Mouse (Mus musculus) forebrain, postnatal 0 days (tissue): ENCODE results near the gene Kcnb1. TPM values are rescaled to one million over a fixed set of nuclear protein-coding genes. Genes with fewer than 3 reads are reported as not detected.

Experiments
- ATAC-seq: fragments of 200-750 bp; cut with Nextera tagmentation; 2 replicates; pipeline ENCODE4 v1.8.0; 2017; ENCODE audit warnings: mild to moderate bottlenecking, moderate library complexity
- DNase-seq: peaks from one replicate; pipeline ENCODE4 v3.0.0-alpha.2; 2015
- H3K27ac ChIP-seq: fragments of 300-500 bp; sonication (generic); 2 replicates; pipeline ENCODE4 v1.5.1; 2014; ENCODE audit warnings: low read depth, mild to moderate bottlenecking, antibody characterized with exemption, low read length, moderate library complexity, mixed read lengths
- H3K27me3 ChIP-seq: fragments of 300-500 bp; sonication (generic); 2 replicates; pipeline ENCODE4 v1.6.1; 2014; ENCODE audit warnings: mild to moderate bottlenecking, low read length, mixed read lengths; ENCODE audit not compliant: insufficient read depth
- H3K36me3 ChIP-seq: fragments of 300-500 bp; sonication (generic); 2 replicates; pipeline ENCODE4 v1.6.1; 2014; ENCODE audit warnings: mild to moderate bottlenecking, moderate library complexity; ENCODE audit not compliant: insufficient read depth
- H3K4me1 ChIP-seq: fragments of 300-500 bp; sonication (generic); 2 replicates; pipeline ENCODE4 v1.6.1; 2014; ENCODE audit warnings: antibody characterized with exemption; ENCODE audit not compliant: insufficient read depth
- H3K4me2 ChIP-seq: fragments of 300-500 bp; sonication (generic); 2 replicates; pipeline ENCODE4 v1.6.1; 2014; ENCODE audit warnings: low read depth, mild to moderate bottlenecking, moderate library complexity
- H3K4me3 ChIP-seq: fragments of 300-500 bp; sonication (generic); 2 replicates; pipeline ENCODE4 v1.5.1; 2014; ENCODE audit warnings: low read depth, low read length, mixed read lengths
- H3K9ac ChIP-seq: fragments of 300-500 bp; sonication (generic); 2 replicates; pipeline ENCODE4 v1.6.1; 2014; ENCODE audit warnings: mild to moderate bottlenecking
- H3K9me3 ChIP-seq: fragments of 300-500 bp; sonication (generic); 2 replicates; pipeline ENCODE4 v1.6.1; 2016; ENCODE audit warnings: low read length
- CTCF ChIP-seq: sonication (generic); IDR thresholded peaks from 2 replicates; pipeline ENCODE4 v1.5.1; 2016; ENCODE audit warnings: antibody characterized with exemption, control low read depth, low read depth
- WGBS: fragments of 180-500 bp; shearing (Covaris S2); extraction: QIAGEN DNeasy Blood & Tissue Kit; methylation state at CpG from one replicate; pipeline ENCODE4 v1.1.7; 2014; 5-methylcytosine and 5-hydroxymethylcytosine counted together
- polyA plus RNA-seq: library from polyadenylated mRNA; unstranded; fragments of >200 nt; fragmentation: Nextera tagmentation; extraction: Ambion mirVana; gene quantifications from 2 replicates; pipeline ENCODE4 v1.2.1, GENCODE M21; 2015
- total RNA-seq: library from RNA; depleted of rRNA; stranded (reverse); fragments of >200 nt; gene quantifications from 2 replicates; pipeline ENCODE4 v1.2.3, GENCODE M21; 2014

Kcnb1 gene
- total and polyA plus RNA-seq, 2 experiments from 2014 or later = 4.1 to 21.8 TPM

- DNase-seq (no peak), ATAC-seq (no peak)
- H3K4me1 ChIP-seq = no peaks in the 10 kb centered on the region
- TF ChIP-seq CTCF = no peak
- no peaks in the 10 kb centered on the region for H3K27me3 ChIP-seq
- WGBS = 78% methylated on average over 11 of the region's 11 CpGs
- H3K4me2 ChIP-seq = no peak overlapping the region
- no peak overlapping the region for H3K9ac ChIP-seq
- H3K27ac ChIP-seq = no peak overlapping the region
- no peaks in the 10 kb centered on the region for H3K9me3 ChIP-seq
- H3K4me3 ChIP-seq = no peak overlapping the region
- H3K36me3 ChIP-seq = no peaks in the 10 kb centered on the region
These were observed 103.9 kb downstream of the Kcnb1 start for GRCm38 (mm10) chr2:167086092-167086491.

GRCm38 (mm10) chr2:167081639-167082038 is 108.3 kb downstream of the Kcnb1 start:
- Histone ChIP-seq H3K27me3 (no peaks in the 10 kb centered on the region), H3K9me3 (no peaks in the 10 kb centered on the region), H3K9ac (no peak overlapping the region), H3K4me3 (no peak overlapping the region), H3K4me1 (peaks cover 12% of the 10 kb centered on the region; the same call in 1 of the 2 replicates), H3K27ac (no peak overlapping the region), H3K36me3 (no peaks in the 10 kb centered on the region), H3K4me2 (no peak overlapping the region)
- 31% methylated on average over 4 of the region's 4 CpGs for WGBS
- no peak for TF ChIP-seq CTCF
- peak; percentile 32 for DNase-seq
- peak; percentile 69 for ATAC-seq

- H3K4me2 ChIP-seq = no peak overlapping the region
- no peaks in the 10 kb centered on the region for H3K36me3 ChIP-seq
- H3K27ac ChIP-seq = no peak overlapping the region
- no peak for TF ChIP-seq CTCF
- no peak for DNase-seq
- no peak overlapping the region for H3K4me3 ChIP-seq
- peaks cover 12% of the 10 kb centered on the region; the same call in 1 of the 2 replicates for H3K4me1 ChIP-seq
- H3K9ac ChIP-seq = no peak overlapping the region
- no peaks in the 10 kb centered on the region for H3K27me3 ChIP-seq
- no peaks in the 10 kb centered on the region for H3K9me3 ChIP-seq
- ATAC-seq = no peak
- WGBS = 50% methylated on average over 6 of the region's 6 CpGs
These were observed 108.8 kb downstream of the Kcnb1 start for GRCm38 (mm10) chr2:167081135-167081534.

GRCm38 (mm10) chr2:167080387-167080786 is 109.6 kb downstream of the Kcnb1 start:
- TF ChIP-seq CTCF = no peak
- Histone ChIP-seq H3K4me3 (no peak overlapping the region), H3K9ac (no peak overlapping the region), H3K27ac (no peak overlapping the region), H3K4me1 (peaks cover 12% of the 10 kb centered on the region; the same call in 1 of the 2 replicates), H3K36me3 (no peaks in the 10 kb centered on the region), H3K4me2 (no peak overlapping the region), H3K9me3 (no peaks in the 10 kb centered on the region), H3K27me3 (no peaks in the 10 kb centered on the region)
- DNase-seq (no peak), ATAC-seq (no peak)
- 80% methylated on average over 3 of the region's 3 CpGs for WGBS

GRCm38 (mm10) chr2:167079535-167080257 is 110.3 kb downstream of the Kcnb1 start:
- no peak overlapping the region for H3K9ac ChIP-seq
- DNase-seq = peak; percentile 51

GRCm38 (mm10) chr2:167078931-167079495 is 110.9 kb downstream of the Kcnb1 start:
- WGBS = 52% methylated on average over 9 of the region's 9 CpGs
- H3K27ac ChIP-seq = peak overlapping the region; percentile 75

More at GRCm38 (mm10) chr2:167079535-167080257, 110.3 kb downstream of the Kcnb1 start:
- ATAC-seq = peak; percentile 61
- H3K36me3 ChIP-seq = no peaks in the 10 kb centered on the region
- H3K27me3 ChIP-seq = no peaks in the 10 kb centered on the region
- H3K4me2 ChIP-seq = no peak overlapping the region
- 30% methylated on average over 18 of the region's 18 CpGs for WGBS
- H3K27ac ChIP-seq = peak overlapping the region; percentile 75
- no peaks in the 10 kb centered on the region for H3K9me3 ChIP-seq
- no peak for TF ChIP-seq CTCF
- H3K4me1 ChIP-seq = peaks cover 12% of the 10 kb centered on the region; the same call in 1 of the 2 replicates
- H3K4me3 ChIP-seq = no peak overlapping the region

GRCm38 (mm10) chr2:167078486-167078885 is 111.5 kb downstream of the Kcnb1 start:
- WGBS = 49% methylated on average over 7 of the region's 7 CpGs
- H3K36me3 ChIP-seq = no peaks in the 10 kb centered on the region

More at GRCm38 (mm10) chr2:167078931-167079495, 110.9 kb downstream of the Kcnb1 start:
- Histone ChIP-seq H3K9me3 (no peaks in the 10 kb centered on the region), H3K4me3 (no peak overlapping the region), H3K9ac (no peak overlapping the region), H3K36me3 (no peaks in the 10 kb centered on the region), H3K4me2 (no peak overlapping the region), H3K4me1 (peaks cover 12% of the 10 kb centered on the region; the same call in 1 of the 2 replicates), H3K27me3 (no peaks in the 10 kb centered on the region)
- peak; percentile 78 for ATAC-seq
- no peak for TF ChIP-seq CTCF
- DNase-seq = peak; percentile 66

More at GRCm38 (mm10) chr2:167078486-167078885, 111.5 kb downstream of the Kcnb1 start:
- no peak overlapping the region for H3K27ac ChIP-seq
- ATAC-seq = no peak
- H3K4me1 ChIP-seq = peaks cover 12% of the 10 kb centered on the region; the same call in 1 of the 2 replicates
- no peak overlapping the region for H3K4me3 ChIP-seq
- no peak overlapping the region for H3K9ac ChIP-seq
- H3K4me2 ChIP-seq = no peak overlapping the region
- no peaks in the 10 kb centered on the region for H3K27me3 ChIP-seq
- no peak for DNase-seq
- no peak for TF ChIP-seq CTCF
- H3K9me3 ChIP-seq = no peaks in the 10 kb centered on the region
